Mouse (Mus musculus): ENCODE data around the gene Mov10. TPM values are rescaled to one million over a fixed set of nuclear protein-coding genes. Genes with fewer than 3 reads are reported as not detected.
"Not testable (repeated sequence)": the region's sequence is repeated elsewhere in the genome, so short reads cannot be mapped to it uniquely, and the experiment has no call there.

Gene Mov10
- polyA plus RNA-seq, 1 experiment from 2014 or later: 38.4 TPM

DNA sequence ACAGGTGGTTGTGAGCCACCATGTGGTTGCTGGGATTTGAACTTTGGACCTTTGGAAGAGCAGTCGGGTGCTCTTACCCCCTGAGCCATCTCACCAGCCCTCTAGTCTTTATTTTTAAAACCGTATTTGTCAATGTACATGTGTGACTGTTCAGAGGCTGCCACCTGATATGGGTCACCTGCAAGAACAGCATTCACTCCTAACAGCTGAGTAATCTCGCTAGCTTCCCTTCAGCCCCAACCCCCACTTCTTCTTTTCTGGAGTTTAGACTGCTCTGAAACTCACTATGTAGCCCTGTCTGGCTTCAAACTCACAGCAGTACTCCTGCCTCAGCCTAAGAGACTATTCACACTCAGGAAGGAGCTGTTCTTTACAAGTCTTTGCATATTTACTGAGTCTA, 4.0 kb upstream of the Mov10 start:
- peaks cover 9% of the 10 kb centered on the region; the same call in 1 of the 2 replicates for H3K4me1 ChIP-seq (replicated peaks; ENCODE audit: insufficient read depth, low read length)

DNA sequence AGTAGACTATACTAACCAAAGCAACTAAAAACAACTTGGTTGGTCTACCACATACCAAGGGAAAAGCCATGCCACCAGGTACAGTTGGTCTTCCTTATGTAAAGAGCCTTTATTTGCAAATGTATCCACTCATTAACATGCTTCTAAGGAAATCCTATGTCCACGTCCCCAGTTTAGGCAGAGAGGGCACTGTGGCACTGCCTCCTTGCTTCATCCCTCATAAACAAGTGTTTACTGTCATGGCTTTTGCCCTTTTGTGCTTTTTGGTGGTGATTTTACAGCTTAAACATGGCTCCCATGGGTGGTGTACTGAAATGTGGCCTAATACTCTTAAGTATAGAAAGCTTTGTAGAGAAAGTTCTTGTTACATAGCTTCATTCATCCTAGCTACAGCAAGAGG, 2.1 kb upstream of the Mov10 start:
- no peak for ATAC-seq (replicated peaks; ENCODE audit: low FRiP score, low read depth)
- 58% methylated on average over 1 of the region's 1 CpGs for WGBS
- no peak for TF ChIP-seq CTCF (IDR thresholded peaks at IDR 0.05; ENCODE audit: low read depth)
- Histone ChIP-seq H3K9ac (ENCODE audit: low read depth, low read length) (no peak overlapping the region), H3K27ac (no peak overlapping the region), H3K4me1 (replicated peaks; ENCODE audit: insufficient read depth, low read length) (peaks cover 17% of the 10 kb centered on the region), H3K27me3 (ENCODE audit: insufficient read depth, low read length) (no peaks in the 10 kb centered on the region), H3K4me2 (ENCODE audit: low read length) (no peak overlapping the region), H3K36me3 (ENCODE audit: insufficient read depth, low read length) (0 out of 2 replicates have a peak, but pooled peaks cover 1% of the 10 kb centered on the region), H3K4me3 (replicated peaks; ENCODE audit: low read depth, low read length) (no peak overlapping the region), H3K9me3 (replicated peaks; ENCODE audit: low read length) (no peaks in the 10 kb centered on the region)
- no peak for DNase-seq (ENCODE audit: low spot score)

More for the DNA sequence above, 4.0 kb upstream of the Mov10 start:
- Histone ChIP-seq H3K4me3 (replicated peaks; ENCODE audit: low read depth, low read length) (no peak overlapping the region), H3K9ac (ENCODE audit: low read depth, low read length) (no peak overlapping the region), H3K4me2 (ENCODE audit: low read length) (no peak overlapping the region), H3K9me3 (replicated peaks; ENCODE audit: low read length) (no peaks in the 10 kb centered on the region), H3K27me3 (ENCODE audit: insufficient read depth, low read length) (no peaks in the 10 kb centered on the region), H3K36me3 (ENCODE audit: insufficient read depth, low read length) (0 out of 2 replicates have a peak, but pooled peaks cover 7% of the 10 kb centered on the region), H3K27ac (no peak overlapping the region)
- 71% methylated on average over 3 of the region's 3 CpGs for WGBS
- TF ChIP-seq CTCF (IDR thresholded peaks at IDR 0.05; ENCODE audit: low read depth): no peak
- ATAC-seq (replicated peaks; ENCODE audit: low FRiP score, low read depth): no peak
- no peak for DNase-seq (ENCODE audit: low spot score)

DNA sequence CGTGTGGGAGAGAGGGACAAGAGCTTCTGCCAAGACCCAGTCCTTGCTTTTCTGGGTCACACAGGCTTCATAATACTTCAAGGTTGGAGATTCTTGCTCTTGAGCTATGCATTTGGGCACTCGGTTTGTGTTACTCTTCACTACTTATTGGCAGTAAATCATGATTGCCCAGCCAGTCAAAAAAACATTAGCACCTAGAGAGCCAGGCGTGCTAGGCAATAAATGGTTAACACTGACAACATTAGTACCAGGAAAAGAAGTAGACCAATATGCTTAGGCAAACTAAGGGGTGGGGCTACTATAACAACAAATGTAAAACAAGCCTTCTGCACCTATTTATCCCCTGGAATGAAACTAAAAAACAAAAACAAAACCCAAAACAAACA, 379 bp upstream of the Mov10 start:
- DNase-seq (ENCODE audit: low spot score) (no peak), ATAC-seq (replicated peaks; ENCODE audit: low FRiP score, low read depth) (no peak; the same call in 1 of the 2 replicates)
- peaks cover 17% of the 10 kb centered on the region for H3K4me1 ChIP-seq (replicated peaks; ENCODE audit: insufficient read depth, low read length)
- H3K9ac ChIP-seq (ENCODE audit: low read depth, low read length): no peak overlapping the region; the same call in 1 of the 2 replicates
- H3K9me3 ChIP-seq (replicated peaks; ENCODE audit: low read length): no peaks in the 10 kb centered on the region
- WGBS: 0% methylated on average over 3 of the region's 3 CpGs
- H3K27me3 ChIP-seq (ENCODE audit: insufficient read depth, low read length): no peaks in the 10 kb centered on the region
- no peaks in the 10 kb centered on the region for H3K36me3 ChIP-seq (ENCODE audit: insufficient read depth, low read length)
- H3K27ac ChIP-seq: peak overlapping the region; percentile 99
- no peak for TF ChIP-seq CTCF (IDR thresholded peaks at IDR 0.05; ENCODE audit: low read depth)
- peak overlapping the region; percentile 81 for H3K4me2 ChIP-seq (ENCODE audit: low read length)
- H3K4me3 ChIP-seq (replicated peaks; ENCODE audit: low read depth, low read length): peak overlapping the region; percentile 95

DNA sequence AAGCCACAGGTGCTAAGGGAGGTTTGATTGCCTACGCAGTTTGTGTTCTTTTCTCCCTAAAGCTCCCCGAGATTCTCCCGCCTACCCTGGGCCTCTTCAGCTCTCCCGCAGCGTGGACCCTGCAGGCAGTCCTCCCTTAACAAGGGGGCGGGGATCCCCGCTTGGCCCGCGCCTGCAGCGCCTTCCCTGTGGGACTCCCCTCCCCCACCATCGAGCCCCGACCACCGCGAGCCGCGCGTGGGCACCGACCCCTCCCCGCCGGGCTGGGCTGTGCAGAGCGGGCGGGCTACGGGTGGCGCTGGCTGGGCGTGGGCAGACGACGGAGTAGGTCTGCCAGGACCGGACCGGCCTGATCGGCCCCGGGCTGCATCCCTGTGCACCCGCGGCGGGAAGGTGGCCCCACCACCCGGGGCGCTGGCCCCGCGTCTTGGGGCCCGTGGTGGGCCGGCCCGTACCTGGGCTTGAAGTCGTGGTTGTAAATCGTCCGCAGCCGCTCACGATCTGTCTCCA, 827 bp downstream of the Mov10 start:
- peak overlapping the region; percentile 81 for H3K4me2 ChIP-seq (ENCODE audit: low read length)
- peak overlapping the region; percentile 99 for H3K27ac ChIP-seq
- no peaks in the 10 kb centered on the region for H3K36me3 ChIP-seq (ENCODE audit: insufficient read depth, low read length)
- ATAC-seq (replicated peaks; ENCODE audit: low FRiP score, low read depth): peak; percentile 64
- no peak for TF ChIP-seq CTCF (IDR thresholded peaks at IDR 0.05; ENCODE audit: low read depth)
- DNase-seq (ENCODE audit: low spot score): peak; percentile 71
- no peaks in the 10 kb centered on the region for H3K27me3 ChIP-seq (ENCODE audit: insufficient read depth, low read length)
- peak overlapping the region; percentile 98 for H3K9ac ChIP-seq (ENCODE audit: low read depth, low read length)
- under 1% methylated on average over 46 of the region's 46 CpGs for whole genome bisulfite sequencing
- no peaks in the 10 kb centered on the region for H3K9me3 ChIP-seq (replicated peaks; ENCODE audit: low read length)
- H3K4me3 ChIP-seq (replicated peaks; ENCODE audit: low read depth, low read length): peak overlapping the region; percentile 95
- peaks cover 17% of the 10 kb centered on the region for H3K4me1 ChIP-seq (replicated peaks; ENCODE audit: insufficient read depth, low read length)

DNA sequence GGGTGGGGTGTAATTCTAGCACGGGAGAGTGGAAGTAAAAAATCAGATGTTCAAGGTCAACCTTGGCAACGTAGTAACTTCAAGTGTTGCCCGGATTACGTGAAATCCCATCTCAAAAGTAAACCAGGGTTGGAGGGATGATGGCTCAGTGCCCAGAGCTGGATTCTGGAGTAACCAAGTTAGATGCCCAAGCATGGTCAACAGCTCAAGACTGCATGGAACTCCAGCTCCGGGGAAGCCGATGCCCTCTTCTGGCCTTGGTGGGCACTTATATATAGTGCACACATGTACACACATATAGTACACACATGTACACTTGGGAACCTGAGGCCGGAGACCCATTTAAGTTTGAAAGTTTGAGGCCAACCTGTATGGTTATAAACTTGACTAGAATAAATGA, 2.2 kb downstream of the Mov10 start:
- 96% methylated on average over 7 of the region's 7 CpGs for WGBS
- no peak for ATAC-seq (replicated peaks; ENCODE audit: low FRiP score, low read depth)
- H3K4me2 ChIP-seq (ENCODE audit: low read length): peak overlapping the region; percentile 81; the same call in 1 of the 2 replicates
- no peaks in the 10 kb centered on the region for H3K36me3 ChIP-seq (ENCODE audit: insufficient read depth, low read length)
- no peak for TF ChIP-seq CTCF (IDR thresholded peaks at IDR 0.05; ENCODE audit: low read depth)
- DNase-seq (ENCODE audit: low spot score): no peak
- no peak overlapping the region for H3K27ac ChIP-seq
- no peaks in the 10 kb centered on the region for H3K27me3 ChIP-seq (ENCODE audit: insufficient read depth, low read length)
- no peak overlapping the region for H3K9ac ChIP-seq (ENCODE audit: low read depth, low read length)
- H3K4me3 ChIP-seq (replicated peaks; ENCODE audit: low read depth, low read length): no peak overlapping the region
- H3K9me3 ChIP-seq (replicated peaks; ENCODE audit: low read length): no peaks in the 10 kb centered on the region
- peaks cover 17% of the 10 kb centered on the region for H3K4me1 ChIP-seq (replicated peaks; ENCODE audit: insufficient read depth, low read length)

GRCm38 (mm10) chr3:104815346-104815745, 3.0 kb downstream of the Mov10 start:
- no peaks in the 10 kb centered on the region for H3K9me3 ChIP-seq (replicated peaks; ENCODE audit: low read length)
- H3K4me3 ChIP-seq (replicated peaks; ENCODE audit: low read depth, low read length): no peak overlapping the region
- no peak for DNase-seq (ENCODE audit: low spot score)
- no peak for TF ChIP-seq CTCF (IDR thresholded peaks at IDR 0.05; ENCODE audit: low read depth)
- peaks cover 17% of the 10 kb centered on the region for H3K4me1 ChIP-seq (replicated peaks; ENCODE audit: insufficient read depth, low read length)
- H3K9ac ChIP-seq (ENCODE audit: low read depth, low read length): no peak overlapping the region
- H3K36me3 ChIP-seq (ENCODE audit: insufficient read depth, low read length): no peaks in the 10 kb centered on the region
- WGBS: 94% methylated on average over 2 of the region's 2 CpGs
- no peak overlapping the region for H3K27ac ChIP-seq
- H3K27me3 ChIP-seq (ENCODE audit: insufficient read depth, low read length): no peaks in the 10 kb centered on the region
- no peak overlapping the region for H3K4me2 ChIP-seq (ENCODE audit: low read length)
- ATAC-seq (replicated peaks; ENCODE audit: low FRiP score, low read depth): no peak

DNA sequence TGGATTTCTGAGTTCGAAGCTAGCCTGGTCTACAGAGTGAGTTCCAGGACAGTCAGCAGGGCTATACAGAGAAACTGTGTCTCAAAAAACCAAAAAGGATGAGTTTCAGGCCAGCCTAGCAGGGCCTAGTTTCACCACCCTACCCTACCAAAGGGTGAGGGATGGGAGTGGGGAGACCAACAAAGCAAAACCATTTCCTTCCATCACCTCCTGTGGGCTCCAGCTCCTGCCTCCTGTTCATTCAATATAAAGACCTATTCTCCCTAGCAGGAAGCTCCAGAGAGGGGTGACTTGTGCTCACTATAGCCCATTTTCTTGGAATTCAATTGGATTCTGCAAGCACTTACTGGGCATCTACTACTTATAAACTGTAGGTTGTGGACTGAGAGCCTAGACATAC, 3.6 kb downstream of the Mov10 start:
- ATAC-seq (replicated peaks; ENCODE audit: low FRiP score, low read depth): no peak

DNA sequence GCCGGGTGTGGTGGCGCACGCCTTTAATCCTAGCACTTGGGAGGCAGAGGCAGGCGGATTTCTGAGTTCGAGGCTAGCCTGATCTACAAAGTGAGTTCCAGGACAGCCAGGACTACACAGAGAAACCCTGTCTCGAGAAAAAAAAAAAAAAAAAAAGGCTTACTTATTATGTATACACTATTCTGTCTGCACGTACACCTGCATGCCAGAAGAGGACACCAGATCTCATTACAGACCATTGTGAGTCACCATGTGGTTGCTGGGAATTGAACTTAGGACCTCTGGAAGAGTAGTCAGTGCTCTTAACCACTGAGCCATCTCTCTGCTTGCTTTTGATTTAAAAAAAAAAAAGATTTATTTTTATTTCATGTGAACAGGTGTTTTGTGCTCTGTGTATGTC, 5.1 kb downstream of the Mov10 start:
- not testable (repeated sequence) for H3K4me3 ChIP-seq (replicated peaks; ENCODE audit: low read depth, low read length); H3K9me3 ChIP-seq (replicated peaks; ENCODE audit: low read length); DNase-seq (ENCODE audit: low spot score); ATAC-seq (replicated peaks; ENCODE audit: low FRiP score, low read depth); H3K4me1 ChIP-seq (replicated peaks; ENCODE audit: insufficient read depth, low read length); H3K36me3 ChIP-seq (ENCODE audit: insufficient read depth, low read length); H3K4me2 ChIP-seq (ENCODE audit: low read length); H3K27ac ChIP-seq; H3K9ac ChIP-seq (ENCODE audit: low read depth, low read length); H3K27me3 ChIP-seq (ENCODE audit: insufficient read depth, low read length)
- 91% methylated on average over 7 of the region's 7 CpGs for WGBS

More for the DNA sequence above, 3.6 kb downstream of the Mov10 start:
- no peak for DNase-seq (ENCODE audit: low spot score)
- no peak overlapping the region for H3K27ac ChIP-seq
- no peak overlapping the region for H3K9ac ChIP-seq (ENCODE audit: low read depth, low read length)
- WGBS: 100% methylated on average over 1 of the region's 1 CpGs
- TF ChIP-seq CTCF (IDR thresholded peaks at IDR 0.05; ENCODE audit: low read depth): no peak
- H3K4me1 ChIP-seq (replicated peaks; ENCODE audit: insufficient read depth, low read length): peaks cover 17% of the 10 kb centered on the region
- H3K27me3 ChIP-seq (ENCODE audit: insufficient read depth, low read length): no peaks in the 10 kb centered on the region
- no peak overlapping the region for H3K4me2 ChIP-seq (ENCODE audit: low read length)
- no peak overlapping the region for H3K4me3 ChIP-seq (replicated peaks; ENCODE audit: low read depth, low read length)
- H3K9me3 ChIP-seq (replicated peaks; ENCODE audit: low read length): no peaks in the 10 kb centered on the region
- H3K36me3 ChIP-seq (ENCODE audit: insufficient read depth, low read length): no peaks in the 10 kb centered on the region

All from kidney, postnatal 0 days (tissue).